Mouse (Mus musculus) stomach, postnatal 0 days (tissue): Measurements from ENCODE around the gene Ccdc96.

Experiments used
- CTCF ChIP-seq: IDR thresholded peaks from 2 replicates; pipeline ENCODE4 v1.5.1; 2016; ENCODE audit warnings: antibody characterized with exemption, low read depth, mild to moderate bottlenecking, moderate library complexity
- EP300 ChIP-seq: optimal IDR thresholded peaks from 2 replicates; pipeline ENCODE3; 2016; ENCODE audit warnings: antibody characterized with exemption

DNA sequence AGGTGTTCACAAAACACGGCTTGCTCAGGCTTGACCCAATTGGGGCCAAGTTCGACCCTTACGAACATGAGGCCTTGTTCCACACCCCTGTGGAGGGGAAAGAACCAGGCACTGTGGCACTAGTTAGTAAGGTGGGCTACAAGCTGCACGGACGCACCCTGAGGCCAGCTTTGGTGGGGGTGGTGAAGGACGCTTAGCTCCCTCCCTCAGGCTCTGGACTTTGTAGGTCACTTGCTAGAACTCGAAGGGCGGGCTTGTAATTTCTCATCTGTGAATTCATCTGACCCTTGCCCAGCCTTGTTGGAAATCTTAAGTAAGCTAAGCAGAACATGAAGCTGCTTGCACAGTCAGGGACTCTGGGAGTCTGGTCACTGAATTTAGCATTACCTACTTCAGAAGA is 13.2 kb upstream of the Ccdc96 start:
- no peak for TF ChIP-seq CTCF
- no peak for TF ChIP-seq EP300
